Mouse (Mus musculus) liver, embryonic 11.5 days (tissue): ENCODE data around the gene BC067074. TPM values are rescaled to one million over a fixed set of nuclear protein-coding genes. Genes with fewer than 3 reads are reported as not detected.

ENCODE experiments used
- ATAC-seq: fragments of 200-750 bp; cut with Nextera tagmentation; replicated peaks from 2 replicates; pipeline ENCODE4 v1.8.0; 2017; ENCODE audit warnings: moderate number of reproducible peaks, mild to moderate bottlenecking, moderate TSS enrichment, moderate library complexity; ENCODE audit not compliant: low FRiP score
- DNase-seq: peaks from one replicate; pipeline ENCODE4 v3.0.0-alpha.2; 2017; ENCODE audit warnings: low spot score
- H3K27ac ChIP-seq: fragments of 300-500 bp; sonication (generic); 2 replicates; pipeline ENCODE4 v1.5.1; 2014; ENCODE audit warnings: mild to moderate bottlenecking, low read depth, low read length, control low read depth
- H3K27me3 ChIP-seq: fragments of 300-500 bp; sonication (generic); replicated peaks from 2 replicates; pipeline ENCODE4 v1.6.1; 2014; ENCODE audit warnings: low read length, mixed read lengths; ENCODE audit not compliant: control insufficient read depth, insufficient read depth
- H3K36me3 ChIP-seq: fragments of 300-500 bp; sonication (generic); 2 replicates; pipeline ENCODE4 v1.6.1; 2014; ENCODE audit warnings: mild to moderate bottlenecking, low read length, moderate library complexity, mixed read lengths; ENCODE audit not compliant: control insufficient read depth, insufficient read depth
- H3K4me1 ChIP-seq: fragments of 300-500 bp; sonication (generic); replicated peaks from 2 replicates; pipeline ENCODE4 v1.6.1; 2014; ENCODE audit warnings: low read length, mixed read lengths; ENCODE audit not compliant: control insufficient read depth, insufficient read depth
- H3K4me2 ChIP-seq: fragments of 300-500 bp; sonication (generic); 2 replicates; pipeline ENCODE4 v1.6.1; 2014; ENCODE audit warnings: mild to moderate bottlenecking, control low read depth, moderate library complexity
- H3K4me3 ChIP-seq: fragments of 300-500 bp; sonication (generic); 2 replicates; pipeline ENCODE4 v1.5.1; 2014; ENCODE audit warnings: low read depth, low read length, control low read depth
- H3K9ac ChIP-seq: fragments of 300-500 bp; sonication (generic); 2 replicates; pipeline ENCODE4 v1.6.1; 2014; ENCODE audit warnings: low read depth, low read length, control low read depth
- H3K9me3 ChIP-seq: fragments of 300-500 bp; sonication (generic); 2 replicates; pipeline ENCODE4 v1.6.1; 2016; ENCODE audit warnings: low read length, inconsistent platforms, mixed read lengths; ENCODE audit not compliant: control insufficient read depth
- WGBS: fragments of 180-500 bp; shearing (Covaris S2); extraction: QIAGEN DNeasy Blood & Tissue Kit; methylation state at CpG from one replicate; pipeline ENCODE4 v1.1.7; 2014; 5-methylcytosine and 5-hydroxymethylcytosine counted together
- polyA plus RNA-seq: library from polyadenylated mRNA; unstranded; fragments of >200 nt; fragmentation: Nextera tagmentation; extraction: Ambion mirVana; gene quantifications from 2 replicates; pipeline ENCODE4 v1.2.1, GENCODE M21; 2014

BC067074 gene
- polyA plus RNA-seq, 1 experiment from 2014 or later = 1.2 TPM

GRCm38 (mm10) chr13:113334773-113335172 is 41.8 kb downstream of the BC067074 start:
- no peak overlapping the region for H3K4me3 ChIP-seq
- H3K9ac ChIP-seq = no peak overlapping the region
- H3K9me3 ChIP-seq = no peaks in the 10 kb centered on the region
- no peaks in the 10 kb centered on the region for H3K27me3 ChIP-seq
- no peaks in the 10 kb centered on the region for H3K36me3 ChIP-seq
- DNase-seq (no peak), ATAC-seq (no peak)
- H3K4me1 ChIP-seq = peaks cover 3% of the 10 kb centered on the region; the same call in 1 of the 2 replicates
- H3K4me2 ChIP-seq = no peak overlapping the region
- H3K27ac ChIP-seq = no peak overlapping the region
- WGBS = 85% methylated on average over 4 of the region's 4 CpGs

GRCm38 (mm10) chr13:113337223-113337858 is 44.4 kb downstream of the BC067074 start:
- no peak for DNase-seq
- H3K4me2 ChIP-seq = no peak overlapping the region
- WGBS = 59% methylated on average over 6 of the region's 6 CpGs
- no peak for ATAC-seq
- peaks cover under 1% of the 10 kb centered on the region; the same call in 1 of the 2 replicates for H3K4me1 ChIP-seq
- no peaks in the 10 kb centered on the region for H3K36me3 ChIP-seq
- no peak overlapping the region for H3K9ac ChIP-seq
- H3K4me3 ChIP-seq = no peak overlapping the region
- no peaks in the 10 kb centered on the region for H3K9me3 ChIP-seq
- H3K27me3 ChIP-seq = no peaks in the 10 kb centered on the region
- no peak overlapping the region for H3K27ac ChIP-seq

- DNase-seq = no peak
- whole genome bisulfite sequencing = 38% methylated on average over 2 of the region's 2 CpGs
- Histone ChIP-seq H3K4me2 (no peak overlapping the region), H3K36me3 (no peaks in the 10 kb centered on the region), H3K27ac (no peak overlapping the region), H3K9ac (no peak overlapping the region), H3K4me1 (no peaks in the 10 kb centered on the region), H3K27me3 (no peaks in the 10 kb centered on the region), H3K9me3 (no peaks in the 10 kb centered on the region), H3K4me3 (no peak overlapping the region)
- ATAC-seq = no peak
Observed at GRCm38 (mm10) chr13:113340644-113341043, 47.7 kb downstream of the BC067074 start.

GRCm38 (mm10) chr13:113341161-113341560 is 48.2 kb downstream of the BC067074 start:
- H3K27ac ChIP-seq = no peak overlapping the region
- H3K4me1 ChIP-seq = no peaks in the 10 kb centered on the region
- no peaks in the 10 kb centered on the region for H3K36me3 ChIP-seq
- DNase-seq (no peak), ATAC-seq (no peak)
- no peaks in the 10 kb centered on the region for H3K27me3 ChIP-seq
- no peak overlapping the region for H3K4me2 ChIP-seq
- H3K9ac ChIP-seq = no peak overlapping the region
- no peaks in the 10 kb centered on the region for H3K9me3 ChIP-seq
- no peak overlapping the region for H3K4me3 ChIP-seq

- Histone ChIP-seq H3K4me1 (no peaks in the 10 kb centered on the region), H3K27me3 (no peaks in the 10 kb centered on the region), H3K9ac (no peak overlapping the region), H3K27ac (no peak overlapping the region), H3K4me3 (no peak overlapping the region), H3K36me3 (no peaks in the 10 kb centered on the region), H3K4me2 (no peak overlapping the region), H3K9me3 (no peaks in the 10 kb centered on the region)
- ATAC-seq (no peak), DNase-seq (no peak)
- 79% methylated on average over 10 of the region's 10 CpGs for WGBS
Observed at GRCm38 (mm10) chr13:113342355-113342919, 49.5 kb downstream of the BC067074 start.

GRCm38 (mm10) chr13:113350743-113351430 is 57.9 kb downstream of the BC067074 start:
- Histone ChIP-seq H3K27me3 (no peaks in the 10 kb centered on the region), H3K36me3 (no peaks in the 10 kb centered on the region), H3K9ac (no peak overlapping the region), H3K9me3 (no peaks in the 10 kb centered on the region), H3K27ac (no peak overlapping the region), H3K4me3 (no peak overlapping the region), H3K4me1 (no peaks in the 10 kb centered on the region), H3K4me2 (no peak overlapping the region)
- ATAC-seq (no peak), DNase-seq (no peak)
- 86% methylated on average over 11 of the region's 11 CpGs for WGBS

- Histone ChIP-seq H3K27me3 (no peaks in the 10 kb centered on the region), H3K9ac (no peak overlapping the region), H3K9me3 (no peaks in the 10 kb centered on the region), H3K4me2 (no peak overlapping the region), H3K27ac (no peak overlapping the region), H3K4me1 (no peaks in the 10 kb centered on the region), H3K36me3 (no peaks in the 10 kb centered on the region), H3K4me3 (no peak overlapping the region)
- ATAC-seq (no peak), DNase-seq (no peak)
- WGBS = 77% methylated on average over 3 of the region's 3 CpGs
Observed at GRCm38 (mm10) chr13:113353546-113353945, 60.6 kb downstream of the BC067074 start.

GRCm38 (mm10) chr13:113353955-113354354 is 61.0 kb downstream of the BC067074 start:
- no peak overlapping the region for H3K4me3 ChIP-seq
- ATAC-seq (no peak), DNase-seq (no peak)
- H3K27ac ChIP-seq = no peak overlapping the region
- no peaks in the 10 kb centered on the region for H3K27me3 ChIP-seq
- H3K9ac ChIP-seq = no peak overlapping the region
- 82% methylated on average over 4 of the region's 4 CpGs for WGBS
- no peaks in the 10 kb centered on the region for H3K36me3 ChIP-seq
- H3K9me3 ChIP-seq = no peaks in the 10 kb centered on the region
- no peak overlapping the region for H3K4me2 ChIP-seq
- H3K4me1 ChIP-seq = no peaks in the 10 kb centered on the region

GRCm38 (mm10) chr13:113355022-113355421 is 62.1 kb downstream of the BC067074 start:
- H3K9ac ChIP-seq = no peak overlapping the region
- H3K4me2 ChIP-seq = no peak overlapping the region
- no peaks in the 10 kb centered on the region for H3K27me3 ChIP-seq
- ATAC-seq (no peak), DNase-seq (no peak)
- no peaks in the 10 kb centered on the region for H3K9me3 ChIP-seq
- no peaks in the 10 kb centered on the region for H3K36me3 ChIP-seq
- no peak overlapping the region for H3K27ac ChIP-seq
- no peaks in the 10 kb centered on the region for H3K4me1 ChIP-seq
- WGBS = 53% methylated on average over 4 of the region's 4 CpGs
- no peak overlapping the region for H3K4me3 ChIP-seq
